ENCODE assay signal across 8 mouse cellular contexts in the genomic region with DNA sequence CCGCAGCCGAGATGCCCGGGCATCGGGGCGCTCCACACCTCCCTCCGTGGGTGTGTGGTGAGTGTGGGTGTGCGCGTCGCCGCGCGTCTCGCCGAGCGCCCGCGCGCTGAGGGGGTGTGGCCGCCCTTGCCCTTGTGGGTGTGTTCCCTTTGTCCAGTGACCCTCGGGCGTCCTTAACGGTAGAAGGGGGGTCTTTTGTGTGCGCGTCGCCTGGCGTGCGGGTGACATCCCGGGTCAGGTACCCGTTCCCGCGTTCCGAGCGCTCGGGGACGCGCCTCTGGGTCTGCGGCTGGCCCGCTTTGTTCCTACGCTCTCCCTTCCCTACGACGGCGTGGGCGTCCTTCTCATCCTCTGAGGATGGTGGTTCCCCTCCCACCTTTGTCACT. TPM values are rescaled to one million over a fixed set of nuclear protein-coding genes. Genes with fewer than 3 reads are reported as not detected.
DNase-seq lines count a peak whose midpoint lies in the region; ATAC-seq and TF ChIP-seq lines count a peak whose summit lies in the region.

No protein-coding gene starts in this region.

- peak; percentile 83 for ATAC-seq in embryonic facial prominence, embryonic 15.5 days (ENCODE audit: insufficient number of reproducible peaks, low FRiP score, low TSS enrichment, low read depth)
- ATAC-seq in heart, embryonic 11.5 days (replicated peaks; ENCODE audit: insufficient number of reproducible peaks, low FRiP score, low TSS enrichment), result peak; percentile 87
- ATAC-seq in lung, embryonic 15.5 days (ENCODE audit: borderline replicate concordance, extremely low read depth, low FRiP score, low TSS enrichment), result peak; percentile 81

- TF ChIP-seq CTCF in olfactory bulb, adult 2 months (IDR thresholded peaks at IDR 0.05; ENCODE audit: insufficient read depth, low read depth, low read length), result no peak

- under 1% methylated on average over 42 of the region's 43 CpGs for WGBS in embryonic facial prominence, embryonic 15.5 days
- under 1% methylated on average over 43 of the region's 43 CpGs for WGBS in heart, embryonic 11.5 days (ENCODE audit: insufficient replicate concordance)
- WGBS in lung, embryonic 15.5 days, result under 1% methylated on average over 41 of the region's 43 CpGs
- WGBS in olfactory bulb, adult 2 months, result under 1% methylated on average over 43 of the region's 43 CpGs

- H3K4me2 ChIP-seq in embryonic facial prominence, embryonic 15.5 days (replicated peaks), result peak overlapping the region; percentile 67
- H3K4me2 ChIP-seq in heart, embryonic 11.5 days, result peak overlapping the region; percentile 70
- peak overlapping the region; percentile 68 for H3K4me2 ChIP-seq in lung, embryonic 15.5 days

- H3K27me3 ChIP-seq in embryonic facial prominence, embryonic 15.5 days, result no peaks in the 10 kb centered on the region
- H3K27me3 ChIP-seq in heart, embryonic 11.5 days (ENCODE audit: control insufficient read depth, insufficient read depth, low read length), result no peaks in the 10 kb centered on the region
- no peaks in the 10 kb centered on the region for H3K27me3 ChIP-seq in lung, embryonic 15.5 days

- H3K36me3 ChIP-seq in embryonic facial prominence, embryonic 15.5 days, result no peaks in the 10 kb centered on the region
- H3K36me3 ChIP-seq in heart, embryonic 11.5 days (ENCODE audit: control insufficient read depth, insufficient read depth, low read length), result no peaks in the 10 kb centered on the region
- 0 out of 2 replicates have a peak, but pooled peaks cover 5% of the 10 kb centered on the region for H3K36me3 ChIP-seq in lung, embryonic 15.5 days

- DNase-seq in CD4-positive, CD25-positive, alpha-beta regulatory T cell, adult 2 months (ENCODE audit: low read depth, low spot score), result peak; percentile 87
- peak; percentile 85 to 95 for DNase-seq in adrenal gland, adult (ENCODE audit: inconsistent age in 2 of 2, low spot score in 1 of 2)
- DNase-seq in kidney, postnatal 10 days, result peak; percentile 84
- DNase-seq in urinary bladder, postnatal 36 days (ENCODE audit: low spot score in 2 of 2), result peak; percentile 72

- no peak for TF ChIP-seq POLR2A in olfactory bulb, adult 2 months (IDR thresholded peaks at IDR 0.05; ENCODE audit: insufficient read depth, low read depth, low read length)

- peak overlapping the region; percentile 93 for H3K9ac ChIP-seq in embryonic facial prominence, embryonic 15.5 days
- peak overlapping the region; percentile 95 for H3K9ac ChIP-seq in heart, embryonic 11.5 days (ENCODE audit: low read depth, low read length)
- peak overlapping the region; percentile 91 for H3K9ac ChIP-seq in lung, embryonic 15.5 days

- H3K4me1 ChIP-seq in embryonic facial prominence, embryonic 15.5 days, result peaks cover 19% of the 10 kb centered on the region
- peaks cover 14% of the 10 kb centered on the region for H3K4me1 ChIP-seq in heart, embryonic 11.5 days (ENCODE audit: control insufficient read depth, insufficient read depth, low read length)
- H3K4me1 ChIP-seq in lung, embryonic 15.5 days, result peaks cover 24% of the 10 kb centered on the region
- H3K4me1 ChIP-seq in olfactory bulb, adult 2 months (ENCODE audit: control insufficient read depth, insufficient read depth, low read length), result no peaks in the 10 kb centered on the region

- peak overlapping the region; percentile 94 for H3K4me3 ChIP-seq in embryonic facial prominence, embryonic 15.5 days (replicated peaks)
- peak overlapping the region; percentile 93 for H3K4me3 ChIP-seq in heart, embryonic 11.5 days (ENCODE audit: low read depth, low read length)
- peak overlapping the region; percentile 78 for H3K4me3 ChIP-seq in lung, embryonic 15.5 days
- H3K4me3 ChIP-seq in olfactory bulb, adult 2 months (ENCODE audit: insufficient read depth, low read depth, low read length), result peak overlapping the region; percentile 87

- peak overlapping the region; percentile 98 for H3K27ac ChIP-seq in embryonic facial prominence, embryonic 15.5 days (replicated peaks)
- peak overlapping the region; percentile 98 for H3K27ac ChIP-seq in heart, embryonic 11.5 days (ENCODE audit: low read depth, low read length)
- H3K27ac ChIP-seq in lung, embryonic 15.5 days, result peak overlapping the region; percentile 99
- H3K27ac ChIP-seq in olfactory bulb, adult 2 months (ENCODE audit: insufficient read depth, low read depth, low read length), result peak overlapping the region; percentile 92

- H3K9me3 ChIP-seq in embryonic facial prominence, embryonic 15.5 days (replicated peaks), result no peaks in the 10 kb centered on the region
- H3K9me3 ChIP-seq in heart, embryonic 11.5 days (replicated peaks; ENCODE audit: control insufficient read depth, low read length), result no peaks in the 10 kb centered on the region
- H3K9me3 ChIP-seq in lung, embryonic 15.5 days, result no peaks in the 10 kb centered on the region

RNA-seq across cellular contexts. Expression of a gene that starts 0.5 kb away (rescaled TPM):
- polyA plus RNA-seq in embryonic facial prominence, embryonic 15.5 days (2015; fragmentation: Nextera tagmentation; extraction: Ambion mirVana), result 222 and 228 TPM in 2 replicates
- 204 and 213 TPM in 2 replicates for polyA plus RNA-seq in heart, embryonic 11.5 days (2014; fragmentation: Nextera tagmentation; extraction: Ambion mirVana)
- polyA plus RNA-seq in lung, embryonic 15.5 days (2015; fragmentation: Nextera tagmentation; extraction: Ambion mirVana), result 171 and 177 TPM in 2 replicates
- polyA plus RNA-seq in olfactory bulb, adult 2 months (2012; ENCODE audit: insufficient read depth, insufficient read length, low replicate concordance, missing spikeins), result 233 and 684 TPM in 2 replicates

RNA-seq across cellular contexts. Expression of a gene that starts 0.7 kb away (rescaled TPM):
- polyA plus RNA-seq in embryonic facial prominence, embryonic 15.5 days (2015; fragmentation: Nextera tagmentation; extraction: Ambion mirVana), result 127 TPM in 2 replicates
- polyA plus RNA-seq in heart, embryonic 11.5 days (2014; fragmentation: Nextera tagmentation; extraction: Ambion mirVana), result 82.4 and 86.1 TPM in 2 replicates
- 95.9 and 98.0 TPM in 2 replicates for polyA plus RNA-seq in lung, embryonic 15.5 days (2015; fragmentation: Nextera tagmentation; extraction: Ambion mirVana)
- not detected in 2 replicates for polyA plus RNA-seq in olfactory bulb, adult 2 months (2012; ENCODE audit: insufficient read depth, insufficient read length, low replicate concordance, missing spikeins)

RNA-seq across cellular contexts. Expression of a gene that starts 42.7 kb away (rescaled TPM):
- polyA plus RNA-seq in embryonic facial prominence, embryonic 15.5 days (2015; fragmentation: Nextera tagmentation; extraction: Ambion mirVana), result 4.6 and 6.0 TPM in 2 replicates
- polyA plus RNA-seq in heart, embryonic 11.5 days (2014; fragmentation: Nextera tagmentation; extraction: Ambion mirVana), result 4.9 and 6.0 TPM in 2 replicates
- polyA plus RNA-seq in lung, embryonic 15.5 days (2015; fragmentation: Nextera tagmentation; extraction: Ambion mirVana), result 24.4 and 26.5 TPM in 2 replicates
- not detected in 2 replicates for polyA plus RNA-seq in olfactory bulb, adult 2 months (2012; ENCODE audit: insufficient read depth, insufficient read length, low replicate concordance, missing spikeins)

RNA-seq across cellular contexts. Expression of a gene that starts 57.5 kb away (rescaled TPM):
- polyA plus RNA-seq in embryonic facial prominence, embryonic 15.5 days (2015; fragmentation: Nextera tagmentation; extraction: Ambion mirVana), result 9.2 and 11.1 TPM in 2 replicates
- 7.7 and 8.5 TPM in 2 replicates for polyA plus RNA-seq in heart, embryonic 11.5 days (2014; fragmentation: Nextera tagmentation; extraction: Ambion mirVana)
- polyA plus RNA-seq in lung, embryonic 15.5 days (2015; fragmentation: Nextera tagmentation; extraction: Ambion mirVana), result 6.9 and 9.1 TPM in 2 replicates
- polyA plus RNA-seq in olfactory bulb, adult 2 months (2012; ENCODE audit: insufficient read depth, insufficient read length, low replicate concordance, missing spikeins), result not detected in 2 replicates

Comparison
In these comparisons a context has a peak if more than half of its experiments do, and no peak if none do; other contexts are left out.
1. Peak in every context shown above with its lines: DNase-seq, ATAC-seq, H3K4me3 ChIP-seq and H3K27ac ChIP-seq.
2. RNA of a gene that starts 0.7 kb away (polyA plus RNA-seq): 127 TPM in embryonic facial prominence, embryonic 15.5 days, 95.9 to 98.0 TPM in lung, embryonic 15.5 days and 82.4 to 86.1 TPM in heart, embryonic 11.5 days; not detected in olfactory bulb, adult 2 months; every median in the first group is over 10 times any median in the second.